Mouse (Mus musculus) forelimb bud, embryonic 11.5 days (tissue): Measurements from ENCODE around the gene Tmem143.
A peak's percentile ranks its signal among the peaks of the same experiment; 100 is the strongest.
"Not testable (repeated sequence)": the region's sequence is repeated elsewhere in the genome, so short reads cannot be mapped to it uniquely, and the experiment has no call there.

Source experiments
- DNase-seq: peaks from one replicate; pipeline ENCODE4 v3.0.0-alpha.2; 2012; ENCODE audit warnings: low read depth, low spot score

Gene Tmem143

DNA sequence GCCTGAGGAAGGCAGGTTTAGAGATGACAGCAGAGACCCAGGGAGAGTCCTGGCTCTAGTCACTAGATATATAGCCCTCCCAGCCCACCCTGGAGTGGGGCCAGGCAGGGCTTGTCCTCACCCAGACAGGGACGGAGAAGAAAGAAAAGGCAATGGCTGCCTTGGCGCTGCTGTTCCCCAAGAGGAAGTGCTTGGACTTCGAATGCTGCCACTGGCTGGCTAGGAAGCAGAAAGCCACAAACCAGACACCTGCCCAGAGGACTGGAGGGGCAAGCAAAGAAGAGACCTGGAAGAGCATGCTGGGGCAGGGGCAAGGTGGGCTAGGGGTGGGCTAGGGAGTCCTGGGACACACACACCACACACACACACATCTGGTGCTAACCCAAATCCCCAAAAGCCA is 9.5 kb upstream of the Tmem143 start:
- no peak for DNase-seq

GRCm38 (mm10) chr7:45892651-45893050 is 4.1 kb upstream of the Tmem143 start:
- DNase-seq = no peak

DNA sequence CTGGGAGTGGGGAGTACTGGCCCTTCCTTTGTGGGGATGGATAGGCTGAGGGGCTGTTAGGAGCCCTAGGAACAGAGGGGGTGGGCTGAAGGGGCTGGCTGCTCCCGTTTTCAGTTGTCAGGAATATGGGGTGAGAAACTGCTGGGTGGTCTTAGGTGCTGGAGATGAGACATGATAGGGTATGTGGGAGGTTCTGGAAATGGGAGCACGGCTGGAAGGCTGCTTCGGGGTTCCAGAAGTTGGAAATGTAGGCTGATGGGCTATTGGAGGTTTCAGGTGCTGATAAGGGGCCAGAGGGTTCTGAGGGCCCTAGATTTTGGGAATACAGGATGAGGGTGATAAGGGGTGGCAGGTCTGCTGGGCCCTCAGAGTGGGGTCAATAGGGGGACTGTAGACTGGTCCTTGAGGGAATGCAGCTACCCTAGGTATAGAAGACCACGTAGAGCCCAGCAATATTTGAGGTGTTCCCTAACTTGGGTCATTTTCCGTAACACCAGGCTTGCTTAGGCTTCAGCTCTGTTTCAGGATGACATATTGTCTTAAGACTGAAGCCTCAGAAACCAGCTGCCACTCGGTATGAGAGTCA is 717 bp upstream of the Tmem143 start:
- DNase-seq = no peak

DNA sequence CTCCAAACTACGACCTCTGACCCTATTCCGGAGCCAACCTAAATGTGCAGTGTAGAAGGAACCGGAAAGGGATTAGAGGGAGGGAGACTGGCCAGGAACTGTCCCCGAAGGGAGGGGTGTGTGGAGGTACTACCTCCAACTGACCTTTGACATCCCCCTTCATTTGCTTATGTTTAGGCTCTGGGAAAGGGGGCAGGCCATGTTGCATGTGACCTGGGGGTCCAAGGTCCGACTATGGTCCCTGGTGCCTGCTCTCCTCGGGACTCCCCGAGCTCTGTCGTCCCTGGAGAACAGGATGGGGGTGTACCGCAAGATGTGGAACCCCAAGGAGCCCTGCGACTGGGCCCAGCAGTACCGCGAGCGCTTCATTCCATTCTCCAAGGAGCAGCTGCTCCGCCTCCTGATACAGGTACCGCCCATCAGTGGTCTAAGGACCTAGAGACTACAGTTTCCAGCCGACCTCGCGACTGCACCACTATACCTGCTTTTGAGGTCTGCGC is 567 bp downstream of the Tmem143 start:
- peak; percentile 48 for DNase-seq

GRCm38 (mm10) chr7:45898125-45898524 is 1.4 kb downstream of the Tmem143 start:
- DNase-seq = not testable (repeated sequence)

- peak; percentile 41 for DNase-seq
These were observed 4.8 kb downstream of the Tmem143 start for GRCm38 (mm10) chr7:45901562-45901961.

GRCm38 (mm10) chr7:45902481-45903002 is 5.8 kb downstream of the Tmem143 start:
- DNase-seq = peak; percentile 58

DNA sequence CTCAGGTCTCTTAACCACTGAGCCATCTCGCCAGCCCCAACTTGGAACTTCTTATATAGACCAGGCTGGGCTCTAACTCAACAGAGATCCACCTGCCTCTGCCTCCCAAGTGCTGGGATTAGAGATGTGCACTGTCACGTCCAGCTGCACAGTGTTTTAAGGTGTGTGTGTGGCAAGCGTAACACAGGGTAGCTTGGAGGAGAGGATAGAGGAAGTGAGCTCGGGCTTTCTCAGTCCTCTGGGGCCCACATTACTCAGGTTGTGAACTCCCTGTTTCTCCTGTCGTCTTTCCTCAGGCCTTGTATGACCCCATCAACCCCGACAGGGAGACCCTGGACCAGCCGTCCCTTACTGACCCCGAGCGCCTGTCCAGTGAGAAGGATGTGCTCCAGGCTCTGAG is 9.9 kb downstream of the Tmem143 start:
- no peak for DNase-seq

DNA sequence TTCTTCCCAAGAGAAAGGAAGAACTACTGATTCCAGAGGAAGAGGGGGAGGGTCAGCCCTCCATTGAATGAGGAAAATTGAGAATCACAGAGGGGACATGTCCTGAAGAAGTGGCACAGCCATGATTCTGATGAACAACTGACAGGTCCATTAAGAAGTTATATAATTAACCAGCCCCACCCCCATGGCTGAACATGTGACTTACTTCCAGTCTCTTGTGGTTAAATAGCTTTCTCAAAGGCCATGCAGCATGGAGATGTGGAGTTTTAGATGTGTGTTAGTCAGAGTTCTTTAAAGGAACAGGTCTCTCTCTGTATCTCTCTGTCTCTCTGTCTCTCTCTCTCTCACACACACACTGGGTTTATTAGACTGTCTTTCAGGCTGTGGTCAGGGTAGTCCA is 11.6 kb downstream of the Tmem143 start:
- DNase-seq = no peak

- no peak for DNase-seq
These were observed 12.4 kb downstream of the Tmem143 start for GRCm38 (mm10) chr7:45909145-45909544.

DNA sequence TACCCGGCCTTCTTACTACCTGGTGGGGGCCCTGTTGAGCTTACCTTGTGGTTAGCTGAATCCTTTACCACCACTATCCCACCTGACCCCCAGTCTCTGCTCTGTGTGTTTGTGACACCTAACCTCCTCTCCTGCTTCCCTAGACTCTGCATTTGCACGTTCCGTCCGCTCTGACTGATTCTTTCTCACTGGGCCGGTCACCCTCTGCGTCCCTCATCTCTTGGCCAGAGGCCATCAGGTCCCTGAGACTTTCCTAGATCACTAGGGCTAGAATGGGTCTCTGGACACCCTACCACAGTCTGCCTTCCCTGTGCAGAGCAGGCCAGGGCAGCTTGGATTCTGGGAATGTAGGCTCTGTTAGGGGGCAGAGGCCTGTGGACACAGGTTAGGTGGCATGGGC is 17.3 kb downstream of the Tmem143 start:
- no peak for DNase-seq

DNA sequence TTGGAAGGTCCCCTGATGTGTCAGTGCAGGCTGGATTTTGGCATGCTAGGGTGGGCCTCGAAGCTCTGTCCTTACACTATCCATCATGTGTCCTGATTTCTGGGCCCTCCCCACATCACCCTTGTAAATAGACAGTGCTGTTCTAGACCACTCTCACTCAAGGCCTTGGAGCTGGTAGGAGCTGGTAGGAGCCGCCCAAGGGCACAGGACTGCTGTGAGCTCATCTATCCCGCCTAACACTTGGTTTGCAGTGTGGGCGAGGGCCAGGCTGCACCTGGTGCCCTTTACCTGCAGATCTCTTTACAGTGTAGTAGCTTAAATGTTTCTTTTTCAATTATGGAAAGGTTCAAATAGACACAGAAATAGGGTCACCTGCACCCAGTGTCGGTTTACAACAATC is 18.3 kb downstream of the Tmem143 start:
- no peak for DNase-seq

- peak; percentile 94 for DNase-seq
These were observed 19.6 kb downstream of the Tmem143 start for GRCm38 (mm10) chr7:45916056-45917003.

DNA sequence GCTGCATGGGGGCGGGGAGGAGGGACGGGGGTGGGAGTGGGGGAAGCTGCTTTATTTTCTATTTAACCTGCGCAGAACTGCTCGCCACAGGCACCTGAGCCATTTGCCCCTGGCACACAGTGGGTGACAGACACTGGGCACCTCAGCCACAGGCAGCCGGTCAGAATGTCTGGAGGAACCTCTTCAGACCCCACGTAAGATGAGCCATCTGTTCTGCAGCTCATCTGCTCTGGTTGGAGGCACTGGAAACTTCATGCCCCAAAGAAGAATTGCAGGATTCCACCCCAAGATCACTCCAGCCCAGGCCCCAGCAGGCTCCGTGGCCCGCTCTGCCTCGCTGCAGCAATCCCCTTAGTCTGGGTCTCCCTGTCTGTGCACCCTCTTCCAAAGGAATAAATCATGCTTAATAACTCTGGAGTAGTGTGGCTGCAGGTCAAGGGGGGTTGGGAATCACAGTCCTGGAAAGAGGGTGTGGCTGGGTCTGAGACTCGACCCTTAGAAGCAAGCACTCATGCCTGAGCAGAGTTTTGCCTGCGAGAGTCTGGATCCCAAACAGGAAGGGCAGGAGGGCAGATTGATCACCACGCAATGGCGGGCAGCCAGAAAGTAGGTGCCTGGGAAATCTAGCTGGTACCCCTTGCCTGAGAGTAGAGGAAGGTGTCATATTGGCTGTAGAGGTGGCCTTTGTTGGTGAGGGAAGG is 20.4 kb downstream of the Tmem143 start:
- DNase-seq = no peak

GRCm38 (mm10) chr7:45917926-45918325 is 21.2 kb downstream of the Tmem143 start:
- DNase-seq = no peak

- DNase-seq = no peak
These were observed 22.4 kb downstream of the Tmem143 start for GRCm38 (mm10) chr7:45919083-45919671.

- DNase-seq = no peak
These were observed 23.0 kb downstream of the Tmem143 start for GRCm38 (mm10) chr7:45919761-45920160.

DNA sequence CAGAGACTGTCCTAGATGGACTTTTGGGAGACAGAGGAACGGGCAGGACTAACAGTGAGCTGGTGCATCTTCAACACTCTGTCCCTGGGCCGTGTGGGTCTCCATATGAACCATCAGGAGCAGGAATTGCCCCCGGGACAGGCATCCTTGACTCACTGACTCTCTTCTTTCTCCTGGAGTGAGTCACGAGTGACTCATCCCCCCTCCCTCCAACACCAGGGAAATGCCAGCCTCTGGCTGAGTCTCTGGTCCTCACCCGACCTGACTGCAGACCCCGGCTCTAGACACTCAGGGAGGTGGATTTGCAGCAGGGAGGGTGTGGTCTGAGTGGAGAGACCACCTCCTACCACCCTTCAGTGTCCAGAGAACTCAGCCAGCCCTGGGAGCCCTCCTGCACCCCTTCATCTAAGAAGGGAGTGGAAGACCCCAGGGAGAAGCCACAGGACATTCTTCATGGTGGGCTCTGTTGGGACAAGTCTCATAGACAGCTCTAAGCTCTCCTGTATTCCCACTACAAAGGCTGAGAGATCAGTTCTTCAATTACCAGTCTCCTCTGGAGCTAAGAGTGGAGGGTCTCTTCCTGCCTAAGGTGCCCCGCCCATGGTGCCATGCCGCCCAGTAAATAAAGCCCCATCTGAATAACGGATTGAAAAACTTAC is 24.0 kb downstream of the Tmem143 start:
- DNase-seq = no peak

GRCm38 (mm10) chr7:45921242-45921621 is 24.5 kb downstream of the Tmem143 start, which contains the start of gene Emp3:
Emp3 (minus strand) TSS chr7:45921404.
- no peak for DNase-seq

- no peak for DNase-seq
These were observed 25.3 kb downstream of the Tmem143 start for GRCm38 (mm10) chr7:45921950-45922600.
